Mouse (Mus musculus) C2C12 (cell line): ENCODE results near the gene Nme3.

Source experiments
- CTCF ChIP-seq: IDR thresholded peaks from one replicate; pipeline ENCODE4 v1.5.1; 2011; ENCODE audit not compliant: control insufficient read depth, insufficient read depth, insufficient read length
- MYOG ChIP-seq: IDR thresholded peaks from one replicate; pipeline ENCODE4 v1.6.1; 2011; ENCODE audit not compliant: control insufficient read depth, insufficient read length; ENCODE audit errors: extremely low read depth

- TF ChIP-seq CTCF (no peak), MYOG (no peak)
These were observed 1.9 kb downstream of the Nme3 start for GRCm38 (mm10) chr17:24898041-24898854.
